Mouse (Mus musculus) megakaryocyte progenitor cell, adult 5-6 weeks (primary cell): ENCODE results near the gene Hipk2. TPM values are rescaled to one million over a fixed set of nuclear protein-coding genes. Genes with fewer than 3 reads are reported as not detected.

Experiments used
- ATAC-seq: replicated peaks from 2 replicates; pipeline ENCODE4 v1.8.0; 2016; ENCODE audit warnings: mild to moderate bottlenecking, moderate TSS enrichment, inconsistent platforms; ENCODE audit not compliant: poor library complexity
- total RNA-seq, 2 experiments: library from RNA; stranded (forward) in 1 of 2; stranded (reverse) in 1 of 2; fragments of 157-497, 149-512 nt in 1 of 2; fragments of 200-1000 nt in 1 of 2; gene quantifications; 2 replicates each; pipeline versions ENCODE4 v1.2.3 to v1.2.4; 2015 to 2017

The Hipk2 gene
- total RNA-seq, 2 experiments from 2014 or later: 12.6 to 60.1 TPM

DNA sequence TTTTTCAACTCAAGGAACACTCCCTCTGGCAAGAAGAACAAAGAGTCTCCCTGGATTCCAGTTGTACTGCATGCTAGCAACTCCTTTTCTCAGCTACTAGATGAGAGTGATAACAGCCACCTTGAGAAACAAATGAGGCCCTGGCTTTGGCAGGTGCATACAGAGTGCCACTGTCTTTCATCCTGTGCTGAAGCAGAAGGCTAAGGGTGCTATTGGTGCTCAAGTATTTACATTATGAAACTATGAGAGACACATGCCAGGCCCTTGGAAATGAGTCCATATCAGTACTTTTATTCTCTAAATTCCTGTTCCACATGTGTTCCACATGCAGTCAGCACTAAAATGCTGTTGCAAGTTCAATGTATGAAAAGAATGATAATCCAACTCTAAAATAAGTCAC, 79.0 kb downstream of the Hipk2 start:
- no peak for ATAC-seq

DNA sequence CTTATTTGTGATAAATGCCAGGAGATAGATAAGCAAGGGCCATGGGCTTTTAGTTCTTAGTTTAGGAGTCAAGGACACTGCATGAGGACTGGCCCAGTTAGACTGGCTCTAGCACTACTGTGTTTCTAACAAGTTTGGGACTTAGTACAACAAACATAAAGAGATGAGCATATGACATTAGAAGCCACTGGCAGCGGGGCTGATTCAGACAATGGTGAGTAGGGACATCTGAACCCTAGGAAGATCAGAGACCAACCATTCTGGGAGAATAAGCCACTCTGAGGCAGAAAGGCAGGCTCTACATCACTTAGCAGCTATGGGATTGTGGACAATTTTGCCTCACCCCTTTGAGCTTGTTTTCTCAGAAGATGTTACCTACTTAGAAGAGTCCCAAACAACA, 79.6 kb downstream of the Hipk2 start:
- no peak for ATAC-seq

DNA sequence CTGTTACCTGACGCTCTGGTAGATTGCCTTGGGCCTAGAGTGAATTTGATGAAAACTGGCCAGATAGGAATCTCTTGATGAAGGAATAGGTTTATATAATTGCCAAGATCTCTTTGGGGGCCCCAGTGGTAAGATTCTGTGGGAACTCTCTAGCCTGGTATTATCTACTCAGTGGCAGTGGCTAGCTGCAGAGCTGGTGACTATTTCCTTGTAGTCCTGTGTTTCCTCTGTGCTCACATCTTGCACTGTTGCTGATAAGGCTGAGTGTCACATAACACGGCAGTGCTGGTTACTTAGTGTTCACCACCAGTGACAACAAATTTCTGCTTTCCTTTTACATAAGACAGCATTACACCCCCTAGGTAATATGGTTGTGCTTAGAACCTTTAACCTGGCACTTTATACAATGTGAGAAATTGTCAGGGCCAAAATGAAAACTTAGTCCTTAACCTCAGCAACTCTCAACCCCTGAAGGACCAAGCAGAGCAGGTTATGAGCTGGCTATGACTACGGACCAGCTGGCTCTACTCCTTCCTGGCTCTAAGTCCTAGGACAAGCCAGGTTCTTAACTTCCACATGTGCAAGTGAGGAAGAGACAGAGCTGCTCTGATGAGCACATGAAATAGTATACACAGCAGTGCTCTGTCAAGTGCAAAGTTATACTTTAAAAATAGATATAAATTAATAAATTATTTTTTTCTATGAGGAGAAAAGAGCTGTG, 80.7 kb downstream of the Hipk2 start:
- ATAC-seq: peak; percentile 98

DNA sequence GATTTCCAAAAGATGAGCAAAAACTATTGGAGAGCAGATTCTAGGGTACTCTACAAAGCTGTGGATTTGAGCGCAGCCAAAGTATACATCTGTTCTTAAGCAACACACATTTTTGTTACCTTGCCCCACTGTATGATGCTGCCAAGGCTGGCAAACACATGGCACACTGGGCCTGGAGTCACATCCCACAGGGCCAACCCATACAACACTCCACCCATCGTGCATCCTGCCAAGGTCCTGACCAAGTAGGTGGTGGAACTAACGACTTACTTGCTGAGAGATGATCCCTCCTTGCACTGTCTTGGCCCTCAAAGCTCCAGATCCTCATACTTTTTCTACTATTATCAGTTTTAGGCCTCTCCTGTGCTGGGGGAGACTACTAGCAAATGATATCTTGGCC, 83.0 kb downstream of the Hipk2 start:
- no peak for ATAC-seq

DNA sequence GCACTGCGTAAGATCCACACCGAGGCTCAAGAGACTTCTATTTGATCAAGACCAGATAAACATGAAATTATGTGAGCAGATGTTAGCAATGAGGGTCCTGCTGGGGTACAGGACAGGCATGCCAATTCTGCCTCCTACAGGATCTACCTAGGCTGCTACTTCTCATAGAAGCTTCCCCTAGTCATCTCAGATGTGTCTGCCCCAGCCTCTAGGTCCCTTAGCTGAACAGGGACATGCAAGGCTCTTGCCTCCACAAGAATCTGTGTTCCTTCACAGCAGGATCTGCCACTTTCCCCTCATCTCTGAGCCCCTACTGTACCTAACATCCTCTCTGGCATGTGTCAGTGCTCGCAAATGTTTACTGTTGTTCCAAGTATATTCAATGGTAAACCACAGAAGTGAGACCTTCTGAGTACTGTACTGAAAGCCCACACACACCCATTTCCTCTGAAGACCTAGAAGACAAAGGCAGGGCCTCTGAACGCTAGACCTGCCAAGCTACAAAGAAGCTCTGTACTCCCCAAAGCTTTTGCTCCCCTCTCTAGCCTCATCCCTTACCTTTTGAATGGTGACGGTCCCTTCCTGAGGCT, 86.6 kb downstream of the Hipk2 start:
- ATAC-seq: no peak

DNA sequence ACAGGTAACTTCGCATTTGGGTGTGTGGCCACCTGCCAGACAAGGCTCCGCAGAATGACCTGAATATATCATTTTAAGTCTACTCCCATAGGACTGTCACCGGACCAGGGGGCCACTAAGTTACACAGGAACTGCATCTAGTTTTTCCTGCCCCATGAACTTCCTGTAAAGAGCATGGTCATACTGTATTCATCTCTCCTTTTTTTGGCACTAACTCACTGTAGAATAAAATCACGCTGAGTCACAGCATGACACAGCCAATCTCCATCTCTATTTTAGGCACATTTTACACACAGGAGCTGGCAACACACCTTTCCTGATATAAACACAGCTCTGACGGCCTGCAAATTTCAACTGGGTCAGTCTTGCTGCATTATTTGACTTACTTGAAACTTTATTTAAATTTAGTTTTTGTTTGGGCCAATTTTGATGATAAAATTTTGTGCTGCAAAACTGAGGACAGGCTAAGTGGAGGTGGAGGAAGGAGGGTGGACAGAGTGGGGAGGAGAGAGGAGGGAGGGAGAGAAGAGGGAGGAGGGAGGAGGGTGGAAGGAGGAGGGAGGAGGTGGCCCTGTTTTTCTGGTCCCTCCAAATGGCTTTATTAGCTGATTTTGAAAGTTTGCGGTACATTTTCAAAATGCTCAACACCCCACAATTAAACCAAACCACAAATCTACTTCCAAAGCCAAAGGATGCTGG, 88.0 kb downstream of the Hipk2 start:
- ATAC-seq: peak; percentile 40; the same call in 1 of the 2 replicates

DNA sequence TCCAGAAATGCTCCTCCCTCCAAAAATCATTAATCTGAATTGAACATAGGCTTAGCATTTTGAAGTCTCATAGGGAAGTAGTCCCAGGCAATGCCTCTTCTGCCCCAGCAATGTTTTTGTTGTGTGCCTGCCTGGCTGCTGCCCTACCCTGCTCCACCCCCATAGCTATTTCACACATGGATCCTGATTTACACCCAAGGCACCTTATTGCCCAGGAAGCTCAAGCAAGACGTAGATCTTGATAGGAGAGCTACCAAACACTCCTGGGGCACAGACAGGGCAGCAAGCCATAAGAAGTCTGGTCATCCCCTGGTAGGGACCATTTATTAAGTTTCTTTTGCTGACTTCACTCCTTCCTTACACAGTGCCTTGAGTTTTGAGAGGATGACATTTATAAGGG, 88.8 kb downstream of the Hipk2 start:
- no peak for ATAC-seq

DNA sequence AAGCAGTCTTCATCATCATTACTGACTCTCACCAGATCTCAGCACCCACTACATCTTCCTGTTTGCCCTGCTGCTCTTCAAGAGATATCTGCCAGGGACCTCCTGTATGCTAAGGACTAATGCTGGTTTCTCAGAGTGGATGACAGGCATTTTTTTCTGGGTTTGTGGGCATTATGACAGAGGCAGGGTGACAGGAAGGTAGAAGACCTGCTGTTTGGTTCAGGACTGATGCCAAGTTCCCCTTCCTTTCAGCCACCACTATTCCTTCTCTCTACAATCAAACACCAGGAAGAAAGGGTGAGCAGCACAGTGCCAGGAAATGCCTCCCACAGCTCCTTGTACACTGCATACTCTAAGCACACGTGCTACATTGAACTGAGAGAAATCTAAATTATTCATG, 90.2 kb downstream of the Hipk2 start:
- ATAC-seq: peak; percentile 91

DNA sequence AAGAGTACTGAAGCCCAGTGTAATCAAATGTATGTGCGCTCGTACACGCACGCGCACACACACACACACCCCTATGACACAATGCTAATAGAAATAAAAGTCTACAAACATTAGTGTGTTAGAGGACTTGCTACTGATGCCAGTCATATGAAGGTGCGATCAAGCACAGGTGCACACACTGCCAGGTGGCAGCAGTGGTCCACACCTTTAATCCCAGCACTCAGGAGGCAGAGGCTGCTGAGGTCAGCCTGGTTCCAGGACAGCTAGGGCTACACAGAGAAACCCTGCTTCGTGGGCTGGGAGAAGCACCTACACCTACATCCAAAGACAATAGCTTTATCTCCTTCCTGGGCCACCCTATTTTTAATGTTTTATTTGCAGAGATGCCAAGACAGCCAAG, 96.6 kb downstream of the Hipk2 start:
- ATAC-seq: 0 out of 2 replicates have a peak, but pooled peaks have one; percentile 11

DNA sequence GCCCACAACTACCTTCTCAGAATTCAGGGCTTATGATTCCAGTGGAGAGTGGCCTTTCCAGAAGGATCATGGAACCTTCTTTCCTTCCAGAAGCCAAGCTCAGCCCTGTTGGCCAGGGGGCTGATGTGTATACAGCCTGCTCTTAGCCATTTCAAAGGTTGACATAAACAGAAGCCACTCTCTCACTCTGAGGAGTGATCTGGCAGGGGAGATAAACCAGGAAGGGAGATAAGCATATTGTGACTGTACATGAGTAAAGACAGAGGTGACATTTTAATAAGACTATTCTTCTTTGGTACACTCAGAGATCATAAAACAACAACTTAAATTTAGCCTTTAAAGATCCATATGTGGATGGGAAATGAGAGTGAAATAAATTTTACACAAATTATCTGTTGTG, 97.1 kb downstream of the Hipk2 start:
- peak; percentile 98 for ATAC-seq

DNA sequence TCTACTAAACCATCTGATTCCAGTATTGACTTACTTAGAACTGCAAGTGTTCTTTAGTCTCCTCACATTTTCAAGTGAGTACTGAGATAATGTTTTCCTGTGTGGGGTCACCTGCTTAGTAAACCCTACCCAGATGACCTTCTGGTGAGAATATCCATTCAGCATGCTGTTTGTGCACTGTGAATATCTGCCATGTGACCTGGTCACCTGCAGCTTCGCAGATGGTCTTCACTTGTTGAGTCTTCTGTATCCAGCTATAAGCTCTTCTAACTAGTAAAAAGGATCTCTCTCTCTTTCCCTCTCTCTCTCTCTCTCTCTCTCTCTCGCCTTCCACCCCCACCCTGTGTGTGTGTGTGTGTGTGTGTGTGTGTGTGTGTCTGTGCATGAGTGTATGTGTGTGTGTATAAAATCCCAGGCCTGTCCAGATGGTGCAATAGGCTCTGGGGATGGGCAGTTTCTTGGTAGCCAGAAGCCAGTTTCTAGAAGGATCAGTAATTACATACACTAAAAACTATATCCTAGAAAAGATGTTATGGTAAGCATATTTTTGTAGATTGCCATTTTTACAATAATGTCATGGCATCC, 99.9 kb downstream of the Hipk2 start:
- no peak for ATAC-seq

DNA sequence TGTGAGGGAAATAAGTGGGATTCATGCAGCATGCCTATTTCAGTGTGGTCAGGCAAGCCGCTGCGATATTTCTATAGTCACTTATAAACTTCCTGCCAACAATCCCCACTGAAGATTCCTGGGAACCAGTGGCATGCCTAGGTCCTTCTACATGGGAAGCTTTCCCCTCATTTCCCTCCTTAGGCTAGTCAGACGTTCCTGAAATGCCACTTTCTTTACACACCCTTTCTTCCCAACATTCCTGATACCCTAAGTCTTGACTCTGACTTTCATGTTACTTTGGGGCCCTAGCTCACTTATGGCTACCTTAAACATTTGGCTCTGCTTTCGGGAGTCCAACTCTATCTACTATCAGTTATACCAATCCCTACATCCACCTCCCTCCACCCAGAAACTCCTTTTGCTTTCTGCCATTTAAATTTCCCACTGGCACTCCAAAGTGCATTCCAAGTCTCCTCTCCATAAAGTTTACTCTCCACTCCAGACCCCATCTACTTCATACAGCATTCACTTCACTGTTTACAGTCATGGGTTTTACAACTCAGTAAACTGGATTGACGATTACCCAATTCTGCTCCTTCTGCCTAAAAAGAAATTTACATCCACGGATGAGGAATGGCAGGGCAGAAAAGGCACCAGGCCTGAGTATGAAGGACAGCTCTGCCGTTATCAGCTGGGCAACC, 103.0 kb downstream of the Hipk2 start:
- ATAC-seq: no peak

DNA sequence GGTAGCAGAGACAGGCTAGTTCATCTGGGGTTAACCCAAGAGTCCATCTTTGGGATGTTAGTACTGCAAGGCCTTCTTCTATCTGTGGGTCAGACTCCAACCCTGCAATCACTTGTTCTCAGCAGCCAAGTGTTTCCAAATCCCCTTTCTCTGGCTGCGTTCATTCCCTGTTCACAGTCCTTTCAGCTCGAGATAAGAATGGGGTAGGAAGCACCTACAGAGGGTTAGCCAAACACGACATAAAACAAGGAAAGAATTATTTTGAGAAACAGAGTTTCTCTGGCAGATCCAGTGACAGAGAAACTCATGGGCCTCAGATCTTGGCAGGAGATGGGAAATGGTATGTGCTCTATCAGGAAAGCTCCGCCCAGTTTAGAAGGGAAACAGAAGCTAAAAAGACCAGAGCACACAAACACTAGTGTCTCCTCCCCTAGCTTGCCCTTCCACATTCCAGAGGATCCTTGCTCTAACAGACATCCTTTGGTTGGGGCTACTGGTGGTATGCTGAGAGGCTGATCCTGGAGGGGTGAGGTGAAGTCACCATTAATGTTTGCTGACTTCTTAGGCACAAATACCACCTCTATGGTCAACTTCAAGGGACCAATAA, 104.8 kb downstream of the Hipk2 start:
- no peak for ATAC-seq

DNA sequence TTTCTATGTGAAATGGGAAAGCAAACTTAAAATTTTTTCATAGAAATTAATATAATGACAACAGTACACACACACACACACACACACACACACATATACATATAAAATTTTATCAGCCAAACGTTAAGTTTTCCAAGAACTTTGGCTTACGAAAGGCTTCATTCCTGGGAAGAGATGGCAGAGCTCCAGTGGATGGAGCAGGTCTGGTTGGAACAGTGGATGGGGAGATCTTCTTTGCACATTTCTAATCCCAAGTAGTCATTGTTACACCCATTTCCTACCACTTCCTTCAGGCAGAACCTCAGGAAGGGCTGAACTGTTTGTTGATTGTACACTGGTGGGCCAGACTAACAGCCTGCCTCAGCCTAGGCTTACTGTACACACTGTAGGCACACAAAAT, 106.3 kb downstream of the Hipk2 start:
- ATAC-seq: no peak

DNA sequence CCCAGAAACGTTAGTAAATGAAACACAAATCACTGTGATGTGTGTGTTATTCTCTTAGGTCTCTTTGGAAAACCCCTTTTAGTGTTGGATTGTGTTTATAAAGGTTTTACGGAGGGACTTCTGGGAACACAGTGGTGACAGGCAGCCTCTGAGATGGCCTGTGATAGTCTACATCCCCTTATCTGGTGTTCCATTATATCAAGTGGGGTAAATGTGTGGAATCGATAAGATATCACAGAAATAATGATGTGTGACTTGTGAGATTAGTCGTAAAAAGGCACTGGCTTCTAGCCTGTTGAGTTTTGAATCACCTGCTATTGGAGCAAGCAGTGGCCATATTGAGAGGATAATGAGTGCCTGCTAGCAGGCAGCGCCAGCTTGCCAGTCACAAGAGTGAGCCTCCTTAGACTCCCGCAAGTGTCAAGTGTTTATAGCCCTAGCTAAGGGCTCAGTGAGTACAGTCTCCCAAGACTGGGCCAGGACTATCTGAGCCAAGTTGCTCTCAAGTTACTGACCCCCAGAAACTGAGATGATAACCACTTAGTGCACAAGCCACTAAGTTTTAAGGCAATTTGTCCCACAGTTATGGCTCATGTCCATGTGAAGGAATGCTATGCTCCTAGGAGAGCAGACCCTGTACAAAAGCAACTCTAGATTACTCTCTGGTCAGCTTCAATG, 113.2 kb downstream of the Hipk2 start:
- peak; percentile 23; the same call in 1 of the 2 replicates for ATAC-seq

DNA sequence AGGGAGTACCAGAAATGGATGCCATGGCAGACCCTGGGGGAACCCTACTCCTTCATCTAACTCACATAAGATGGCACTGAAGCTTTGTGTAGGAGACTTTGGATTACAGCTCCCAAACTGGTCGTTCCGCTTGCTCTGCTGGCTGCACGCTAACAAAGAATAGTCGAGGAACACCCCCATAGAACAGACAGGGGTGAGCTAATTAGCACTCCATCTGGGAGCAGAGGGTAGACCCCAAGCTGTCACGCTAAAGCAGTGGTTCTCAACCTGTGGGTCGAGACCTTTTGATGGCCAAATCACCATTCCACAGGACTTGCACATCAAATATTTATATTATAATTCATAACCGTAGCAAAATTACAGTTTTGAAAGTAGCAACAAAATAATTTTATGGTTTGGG, 114.0 kb downstream of the Hipk2 start:
- no peak for ATAC-seq

DNA sequence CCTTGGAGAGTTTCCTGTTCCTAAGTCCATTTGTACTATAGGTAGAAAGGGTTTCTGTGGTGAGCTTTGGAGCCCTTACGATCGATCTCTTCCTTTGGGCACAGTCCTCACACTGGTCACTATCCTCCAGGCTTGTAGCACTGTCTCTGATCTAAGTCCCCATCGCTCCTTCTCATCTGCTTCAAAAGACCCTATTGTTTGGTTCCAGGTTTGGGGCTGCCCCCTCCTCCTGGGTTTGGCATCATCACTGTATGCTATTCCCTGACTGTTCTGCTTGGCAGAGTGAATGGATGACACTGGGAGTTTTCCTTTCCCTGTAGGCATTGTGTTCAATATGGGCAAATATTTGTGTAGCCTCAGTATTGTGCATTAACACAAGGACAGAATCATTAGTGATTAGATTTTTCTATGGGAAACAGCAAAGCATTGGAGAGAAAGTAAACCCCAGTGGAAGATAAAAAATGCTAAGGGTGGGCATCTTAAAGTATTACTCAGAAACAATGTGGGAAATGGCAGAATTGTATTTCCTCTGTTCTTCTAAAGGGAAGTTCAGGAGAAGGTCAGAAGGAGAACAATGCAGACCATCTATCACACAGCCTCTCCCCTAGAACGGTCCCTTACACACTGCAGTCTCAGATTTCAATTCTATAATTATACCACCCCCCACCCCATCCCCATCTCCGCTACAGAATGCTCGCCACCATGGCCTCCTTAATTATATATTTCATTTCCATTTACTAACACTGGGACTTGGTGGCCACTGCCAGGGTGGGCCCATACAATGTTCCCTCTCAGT, 114.9 kb downstream of the Hipk2 start:
- no peak for ATAC-seq

DNA sequence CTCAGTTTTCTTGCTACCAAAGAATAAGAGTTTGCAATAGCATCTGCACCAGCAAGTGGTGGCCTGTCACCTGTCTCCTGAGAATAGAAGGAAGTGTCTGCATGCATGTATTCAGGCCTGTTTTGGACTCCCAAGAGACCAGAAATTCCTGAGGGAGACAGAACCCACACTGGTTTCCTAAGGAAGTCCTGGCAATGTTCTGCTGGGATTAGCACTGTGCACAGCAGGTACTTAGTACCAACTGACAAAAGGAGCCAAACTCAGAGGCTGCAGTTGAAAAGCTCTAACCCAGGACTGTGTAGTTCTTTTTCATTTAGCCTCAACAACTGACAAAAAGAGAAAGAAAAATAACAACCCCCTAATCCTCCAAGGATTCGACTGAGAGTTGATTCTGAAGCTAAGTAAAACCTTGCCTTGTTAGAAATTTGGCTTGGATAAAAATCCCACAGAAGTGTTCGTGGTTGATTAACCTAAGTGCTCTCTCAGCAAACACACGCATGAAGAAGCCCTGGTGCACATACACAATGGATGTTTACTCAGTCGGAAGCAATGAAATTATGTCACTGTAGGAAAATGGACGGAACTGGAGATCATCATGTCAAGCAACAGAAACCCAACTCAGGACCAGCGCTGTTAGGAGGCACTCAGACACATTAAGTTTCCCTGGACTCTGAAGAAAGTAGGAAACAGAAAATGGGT, 115.9 kb downstream of the Hipk2 start:
- ATAC-seq: no peak

DNA sequence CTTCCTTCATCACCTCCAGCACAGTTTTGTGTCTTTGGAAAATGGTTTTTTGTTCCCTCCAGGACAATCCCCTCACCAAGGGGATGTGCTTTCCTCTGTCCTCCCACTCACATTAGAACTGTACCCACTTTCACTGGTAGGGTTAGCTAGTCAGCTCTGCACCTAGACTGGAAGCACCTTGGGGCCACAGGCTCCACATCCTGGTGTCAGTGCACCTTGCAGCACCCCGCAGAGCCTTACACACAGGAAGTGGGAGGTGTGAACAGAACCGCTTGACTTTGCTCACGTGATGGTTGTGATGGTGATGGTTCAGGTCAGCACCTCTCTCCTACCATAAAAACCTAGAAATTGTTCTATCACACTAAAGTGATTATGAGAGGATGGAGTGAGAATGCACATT, 116.8 kb downstream of the Hipk2 start:
- ATAC-seq: no peak
